Mouse (Mus musculus) c-Kit-negative CD71-positive TER-119-positive erythroid progenitor cells, embryonic 14.5 days (primary cell): ENCODE measurements around the gene Grin2c.
A peak's percentile ranks its signal among the peaks of the same experiment; 100 is the strongest.

Experiments
- DNase-seq: peaks from one replicate; pipeline ENCODE4 v3.0.0-alpha.2; 2013; ENCODE audit warnings: low read depth, low spot score

Gene Grin2c

GRCm38 (mm10) chr11:115283891-115284620 is 17.0 kb upstream of the Grin2c start:
- no peak for DNase-seq

GRCm38 (mm10) chr11:115283486-115283765 is 16.4 kb upstream of the Grin2c start:
- no peak for DNase-seq

- no peak for DNase-seq
Observed at GRCm38 (mm10) chr11:115282723-115283485, 15.9 kb upstream of the Grin2c start.

- no peak for DNase-seq
Observed at GRCm38 (mm10) chr11:115282295-115282694, 15.3 kb upstream of the Grin2c start.

GRCm38 (mm10) chr11:115279726-115280125 is 12.7 kb upstream of the Grin2c start:
- DNase-seq: peak; percentile 55

GRCm38 (mm10) chr11:115278176-115278575 is 11.1 kb upstream of the Grin2c start:
- DNase-seq: no peak

GRCm38 (mm10) chr11:115277604-115277975 is 10.5 kb upstream of the Grin2c start:
- DNase-seq: no peak

- DNase-seq: peak; percentile 99
Observed at GRCm38 (mm10) chr11:115276780-115277603, 9.9 kb upstream of the Grin2c start, which contains the start of gene Fdxr. Fdxr (minus strand) TSS chr11:115277050.

- no peak for DNase-seq
Observed at GRCm38 (mm10) chr11:115275954-115276353, 8.9 kb upstream of the Grin2c start.

GRCm38 (mm10) chr11:115275509-115275908 is 8.5 kb upstream of the Grin2c start:
- DNase-seq: no peak

GRCm38 (mm10) chr11:115274771-115275170 is 7.7 kb upstream of the Grin2c start:
- no peak for DNase-seq

GRCm38 (mm10) chr11:115274178-115274577 is 7.1 kb upstream of the Grin2c start:
- no peak for DNase-seq

- no peak for DNase-seq
Observed at GRCm38 (mm10) chr11:115273735-115274134, 6.7 kb upstream of the Grin2c start.

GRCm38 (mm10) chr11:115272894-115273498 is 6.0 kb upstream of the Grin2c start:
- DNase-seq: no peak

- DNase-seq: no peak
Observed at GRCm38 (mm10) chr11:115271481-115271880, 4.4 kb upstream of the Grin2c start.

- DNase-seq: no peak
Observed at GRCm38 (mm10) chr11:115271052-115271451, 4.0 kb upstream of the Grin2c start.

- DNase-seq: no peak
Observed at GRCm38 (mm10) chr11:115270148-115270861, 3.3 kb upstream of the Grin2c start.

- DNase-seq: no peak
Observed at GRCm38 (mm10) chr11:115269330-115270066, 2.5 kb upstream of the Grin2c start.

GRCm38 (mm10) chr11:115267958-115268357 is 915 bp upstream of the Grin2c start:
- DNase-seq: no peak

GRCm38 (mm10) chr11:115266400-115266778 is 654 bp downstream of the Grin2c start:
- DNase-seq: no peak
